Mouse (Mus musculus): Measurements from ENCODE around the gene Ilf2. TPM values are rescaled to one million over a fixed set of nuclear protein-coding genes. Genes with fewer than 3 reads are reported as not detected.

Ilf2 gene
- polyA plus RNA-seq (2012; rRNA removed) = 50.1 and 50.8 TPM in 2 replicates

GRCm38 (mm10) chr3:90475831-90476611, at the start of gene Ilf2:
Ilf2 (plus strand) TSS chr3:90476126.
- no peaks in the 10 kb centered on the region for H3K27me3 ChIP-seq (ENCODE audit: control insufficient read depth, insufficient read depth, low read length)
- H3K27ac ChIP-seq (ENCODE audit: control insufficient read depth, insufficient read depth, low read length) = peak within 1 kb of the TSS; percentile 61
- H3K36me3 ChIP-seq (ENCODE audit: control insufficient read depth, insufficient read depth, low read length) = peaks cover 9% of the 10 kb centered on the region
- H3K4me1 ChIP-seq (replicated peaks; ENCODE audit: control insufficient read depth, insufficient read depth, low read length) = peaks cover 3% of the 10 kb centered on the region
- peak within 1 kb of the TSS; percentile 88 for H3K4me3 ChIP-seq (ENCODE audit: control insufficient read depth, insufficient read depth, low read length)
- TF ChIP-seq CTCF (IDR thresholded peaks at IDR 0.05; ENCODE audit: borderline replicate concordance, control insufficient read depth, extremely low read depth, insufficient read depth, low read length, poor library complexity) (peak; percentile 19; the same call in 1 of the 2 replicates), POLR2A (IDR thresholded peaks at IDR 0.05; ENCODE audit: control insufficient read depth, extremely low read depth, insufficient read depth, low read length, poor library complexity) (peak; percentile 42; the same call in 1 of the 2 replicates)
- WGBS = under 1% methylated on average over 45 of the region's 45 CpGs
- DNase-seq = peak; percentile 93

GRCm38 (mm10) chr3:90427574-90427973, 48.4 kb upstream of the Ilf2 start:
- DNase-seq = no peak
- Histone ChIP-seq H3K36me3 (ENCODE audit: control insufficient read depth, insufficient read depth, low read length) (peaks cover 13% of the 10 kb centered on the region), H3K4me3 (ENCODE audit: control insufficient read depth, insufficient read depth, low read length) (no peak overlapping the region), H3K27me3 (ENCODE audit: control insufficient read depth, insufficient read depth, low read length) (no peaks in the 10 kb centered on the region), H3K27ac (ENCODE audit: control insufficient read depth, insufficient read depth, low read length) (no peak overlapping the region), H3K4me1 (replicated peaks; ENCODE audit: control insufficient read depth, insufficient read depth, low read length) (peaks cover 3% of the 10 kb centered on the region)
- TF ChIP-seq POLR2A (IDR thresholded peaks at IDR 0.05; ENCODE audit: control insufficient read depth, extremely low read depth, insufficient read depth, low read length, poor library complexity) (no peak), CTCF (IDR thresholded peaks at IDR 0.05; ENCODE audit: borderline replicate concordance, control insufficient read depth, extremely low read depth, insufficient read depth, low read length, poor library complexity) (no peak)
- 100% methylated on average over 1 of the region's 1 CpGs for WGBS

GRCm38 (mm10) chr3:90428186-90428585, 47.7 kb upstream of the Ilf2 start:
- Histone ChIP-seq H3K4me1 (replicated peaks; ENCODE audit: control insufficient read depth, insufficient read depth, low read length) (peaks cover 8% of the 10 kb centered on the region), H3K27me3 (ENCODE audit: control insufficient read depth, insufficient read depth, low read length) (no peaks in the 10 kb centered on the region), H3K27ac (ENCODE audit: control insufficient read depth, insufficient read depth, low read length) (no peak overlapping the region), H3K4me3 (ENCODE audit: control insufficient read depth, insufficient read depth, low read length) (no peak overlapping the region), H3K36me3 (ENCODE audit: control insufficient read depth, insufficient read depth, low read length) (peaks cover 7% of the 10 kb centered on the region)
- DNase-seq = no peak
- TF ChIP-seq CTCF (IDR thresholded peaks at IDR 0.05; ENCODE audit: borderline replicate concordance, control insufficient read depth, extremely low read depth, insufficient read depth, low read length, poor library complexity) = no peak
- TF ChIP-seq POLR2A (IDR thresholded peaks at IDR 0.05; ENCODE audit: control insufficient read depth, extremely low read depth, insufficient read depth, low read length, poor library complexity) = no peak
- WGBS = 91% methylated on average over 6 of the region's 6 CpGs

GRCm38 (mm10) chr3:90429576-90429975, 46.4 kb upstream of the Ilf2 start:
- Histone ChIP-seq H3K4me1 (replicated peaks; ENCODE audit: control insufficient read depth, insufficient read depth, low read length) (peaks cover 8% of the 10 kb centered on the region), H3K36me3 (ENCODE audit: control insufficient read depth, insufficient read depth, low read length) (no peaks in the 10 kb centered on the region), H3K27me3 (ENCODE audit: control insufficient read depth, insufficient read depth, low read length) (no peaks in the 10 kb centered on the region), H3K4me3 (ENCODE audit: control insufficient read depth, insufficient read depth, low read length) (no peak overlapping the region), H3K27ac (ENCODE audit: control insufficient read depth, insufficient read depth, low read length) (no peak overlapping the region)
- TF ChIP-seq POLR2A (IDR thresholded peaks at IDR 0.05; ENCODE audit: control insufficient read depth, extremely low read depth, insufficient read depth, low read length, poor library complexity) (no peak), CTCF (IDR thresholded peaks at IDR 0.05; ENCODE audit: borderline replicate concordance, control insufficient read depth, extremely low read depth, insufficient read depth, low read length, poor library complexity) (no peak)
- no peak for DNase-seq
- WGBS = 93% methylated on average over 3 of the region's 3 CpGs

GRCm38 (mm10) chr3:90432348-90432747, 43.6 kb upstream of the Ilf2 start:
- H3K36me3 ChIP-seq (ENCODE audit: control insufficient read depth, insufficient read depth, low read length) = no peaks in the 10 kb centered on the region
- H3K4me3 ChIP-seq (ENCODE audit: control insufficient read depth, insufficient read depth, low read length) = peak overlapping the region; percentile 66
- no peaks in the 10 kb centered on the region for H3K27me3 ChIP-seq (ENCODE audit: control insufficient read depth, insufficient read depth, low read length)
- TF ChIP-seq POLR2A (IDR thresholded peaks at IDR 0.05; ENCODE audit: control insufficient read depth, extremely low read depth, insufficient read depth, low read length, poor library complexity) = no peak
- TF ChIP-seq CTCF (IDR thresholded peaks at IDR 0.05; ENCODE audit: borderline replicate concordance, control insufficient read depth, extremely low read depth, insufficient read depth, low read length, poor library complexity) = no peak
- H3K27ac ChIP-seq (ENCODE audit: control insufficient read depth, insufficient read depth, low read length) = no peak overlapping the region; the same call in 1 of the 2 replicates
- 33% methylated on average over 2 of the region's 2 CpGs for WGBS
- DNase-seq = no peak
- H3K4me1 ChIP-seq (replicated peaks; ENCODE audit: control insufficient read depth, insufficient read depth, low read length) = peaks cover 8% of the 10 kb centered on the region

- peak overlapping the region; percentile 66 for H3K4me3 ChIP-seq (ENCODE audit: control insufficient read depth, insufficient read depth, low read length)
- no peaks in the 10 kb centered on the region for H3K27me3 ChIP-seq (ENCODE audit: control insufficient read depth, insufficient read depth, low read length)
- TF ChIP-seq POLR2A (IDR thresholded peaks at IDR 0.05; ENCODE audit: control insufficient read depth, extremely low read depth, insufficient read depth, low read length, poor library complexity) (no peak), CTCF (IDR thresholded peaks at IDR 0.05; ENCODE audit: borderline replicate concordance, control insufficient read depth, extremely low read depth, insufficient read depth, low read length, poor library complexity) (no peak)
- H3K27ac ChIP-seq (ENCODE audit: control insufficient read depth, insufficient read depth, low read length) = peak overlapping the region; percentile 70
- H3K36me3 ChIP-seq (ENCODE audit: control insufficient read depth, insufficient read depth, low read length) = no peaks in the 10 kb centered on the region
- H3K4me1 ChIP-seq (replicated peaks; ENCODE audit: control insufficient read depth, insufficient read depth, low read length) = peaks cover 8% of the 10 kb centered on the region
- DNase-seq = no peak
- under 1% methylated on average over 12 of the region's 12 CpGs for WGBS
These were observed 43.1 kb upstream of the Ilf2 start for GRCm38 (mm10) chr3:90432811-90433219.
